Mouse (Mus musculus) CD4-positive, CD25-positive, alpha-beta regulatory T cell, adult 4 months (primary cell): ENCODE measurements around the gene Wwc2. TPM values are rescaled to one million over a fixed set of nuclear protein-coding genes. Genes with fewer than 3 reads are reported as not detected.
"Not testable (repeated sequence)": the region's sequence is repeated elsewhere in the genome, so short reads cannot be mapped to it uniquely, and the experiment has no call there.

ENCODE experiments used
- ATAC-seq: one replicate; pipeline ENCODE4 v1.8.0; 2017
- polyA plus RNA-seq, 2 experiments: library from polyadenylated mRNA; unstranded; fragments of 100-300 nt; shearing (Covaris generic); gene quantifications; one replicate each; pipeline ENCODE4 v1.2.1; 2017

The Wwc2 gene
- polyA plus RNA-seq, 2 experiments from 2014 or later, result 0.24 to 0.31 TPM

- ATAC-seq, result no peak
Observed at GRCm38 (mm10) chr8:47843651-47844050, 147.1 kb downstream of the Wwc2 start.

- no peak for ATAC-seq
Observed at GRCm38 (mm10) chr8:47843063-47843462, 147.7 kb downstream of the Wwc2 start.

DNA sequence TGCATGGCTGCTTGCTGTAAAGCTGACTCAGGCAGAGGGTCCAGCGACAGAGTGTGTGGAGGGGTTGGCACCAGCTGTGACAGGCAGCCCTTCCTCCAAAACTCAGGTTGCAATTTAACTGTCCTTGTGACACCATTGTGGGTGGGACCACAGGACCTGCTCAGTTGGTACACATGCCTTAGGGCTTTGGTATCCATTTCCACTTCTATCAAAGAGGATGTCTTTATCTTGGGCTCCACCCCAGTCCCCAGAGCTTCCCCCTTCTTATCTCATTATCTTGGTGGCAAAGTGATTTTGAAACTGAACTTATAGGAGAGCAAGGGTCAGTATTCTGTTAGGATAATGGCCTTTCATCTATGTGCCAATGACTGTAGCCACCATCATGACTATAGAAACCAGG lies 156.8 kb downstream of the Wwc2 start:
- ATAC-seq, result no peak

- ATAC-seq, result no peak
Observed at GRCm38 (mm10) chr8:47832616-47833015, 158.1 kb downstream of the Wwc2 start.

DNA sequence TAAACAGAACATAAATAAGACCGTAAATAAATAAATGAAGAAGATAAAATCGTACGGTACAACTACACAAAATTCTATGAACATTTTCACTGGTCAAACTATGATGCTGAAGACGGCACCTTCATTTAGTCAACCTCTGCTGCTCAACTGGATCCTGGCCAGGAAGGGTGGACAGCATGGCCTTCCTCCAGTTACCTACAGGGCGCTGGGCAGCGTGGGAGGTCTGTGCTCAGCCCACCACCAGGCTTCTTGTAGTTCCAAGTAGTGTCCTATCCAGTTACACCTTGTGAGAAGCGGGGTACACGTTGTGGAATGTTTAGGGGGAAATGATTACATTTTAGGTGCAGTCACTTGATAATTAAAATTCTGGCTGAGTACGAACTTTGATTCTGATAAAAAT lies 163.8 kb downstream of the Wwc2 start:
- ATAC-seq, result no peak

GRCm38 (mm10) chr8:47825596-47825995 lies 165.1 kb downstream of the Wwc2 start:
- no peak for ATAC-seq

DNA sequence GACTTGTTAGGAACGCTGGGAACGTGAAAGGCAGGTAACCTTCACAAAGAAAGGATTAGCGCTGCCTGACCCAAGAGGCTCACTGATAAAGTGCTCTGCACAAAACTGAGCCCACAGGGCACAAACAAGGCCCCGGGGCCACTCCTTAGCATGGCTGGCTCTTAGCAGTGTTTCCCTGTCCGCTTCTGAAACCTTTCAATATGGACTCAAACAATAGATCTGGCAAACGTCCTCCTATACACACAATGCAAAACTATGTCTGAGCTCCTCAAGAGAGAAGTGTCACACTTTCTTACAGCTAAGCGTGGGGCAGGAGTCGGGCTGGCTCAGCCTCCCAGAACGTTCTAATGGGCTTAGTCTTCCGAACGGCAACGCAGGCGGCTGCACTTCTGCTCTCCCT lies 166.5 kb downstream of the Wwc2 start, which contains the start of gene Cldn22:
Cldn22 (plus strand) TSS at position 301 of the 400 bp plus-strand sequence.
- ATAC-seq, result no peak

DNA sequence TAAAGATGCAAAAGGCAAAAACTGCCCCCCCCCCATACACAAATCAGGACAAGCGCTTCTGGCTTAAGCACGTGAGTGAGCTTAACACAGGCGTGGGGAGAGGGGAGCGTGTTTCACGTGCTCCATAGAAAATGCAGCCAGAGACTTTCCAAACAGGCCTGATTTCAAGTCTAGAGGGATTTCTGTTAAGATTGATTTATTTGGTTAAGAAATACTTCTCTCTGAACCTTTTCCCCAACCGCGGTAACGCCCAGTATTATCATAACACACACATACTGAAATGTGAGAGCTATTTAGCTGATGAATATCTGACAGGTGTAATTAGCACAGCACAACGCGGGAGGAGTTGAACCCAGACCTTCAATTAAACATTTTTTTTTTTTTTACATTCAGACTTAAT lies 166.9 kb downstream of the Wwc2 start:
- ATAC-seq, result no peak

GRCm38 (mm10) chr8:47822541-47822940 lies 168.2 kb downstream of the Wwc2 start:
- ATAC-seq, result not testable (repeated sequence)

DNA sequence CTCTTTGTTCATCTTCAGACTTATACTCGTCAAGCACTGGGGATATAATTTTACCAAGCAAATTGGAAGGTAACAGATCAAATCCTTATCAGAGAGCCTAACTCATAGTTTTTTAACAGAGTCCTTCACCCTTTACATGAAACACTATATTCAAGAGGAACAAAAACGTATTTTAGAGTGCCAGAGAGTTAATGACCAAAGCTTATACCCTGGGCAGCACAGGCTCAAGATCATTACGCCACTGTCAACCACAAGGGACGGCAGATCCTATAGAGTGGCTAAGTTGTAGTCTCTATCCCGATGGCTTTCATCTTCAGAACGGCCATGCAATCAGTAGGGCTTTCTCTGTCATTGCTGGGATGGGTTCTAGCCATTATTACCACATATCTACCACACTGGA lies 168.9 kb downstream of the Wwc2 start, which contains the start of gene Cldn24:
Cldn24 (plus strand) TSS at position 301 of the 400 bp plus-strand sequence.
- no peak for ATAC-seq

GRCm38 (mm10) chr8:47820914-47821772 lies 169.6 kb downstream of the Wwc2 start:
- no peak for ATAC-seq

DNA sequence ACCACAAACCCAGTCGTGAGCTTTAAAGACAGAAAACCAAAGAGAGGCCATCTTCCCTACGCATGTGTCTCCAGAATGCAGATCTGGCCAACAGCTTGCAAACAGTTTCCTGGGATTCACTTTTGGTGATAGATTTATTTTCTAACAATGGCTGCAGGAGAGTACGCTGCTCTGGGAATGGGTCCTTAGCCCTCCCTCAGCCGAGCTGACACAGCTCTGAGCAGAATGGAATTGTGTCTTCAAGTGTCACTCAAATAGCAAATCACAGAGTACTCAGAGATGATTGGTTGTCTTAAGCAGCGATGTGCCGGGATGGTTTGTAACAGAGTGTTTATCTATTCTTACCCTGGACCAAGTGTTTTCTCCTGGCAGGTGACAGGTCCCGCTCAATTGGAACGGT lies 171.7 kb downstream of the Wwc2 start:
- no peak for ATAC-seq

- ATAC-seq, result no peak
Observed at GRCm38 (mm10) chr8:47811221-47811620, 179.5 kb downstream of the Wwc2 start.

- no peak for ATAC-seq
Observed at GRCm38 (mm10) chr8:47810666-47811015, 180.1 kb downstream of the Wwc2 start.

GRCm38 (mm10) chr8:47809970-47810665 lies 180.6 kb downstream of the Wwc2 start:
- ATAC-seq, result no peak

- no peak for ATAC-seq
Observed at GRCm38 (mm10) chr8:47804262-47804661, 186.5 kb downstream of the Wwc2 start.

DNA sequence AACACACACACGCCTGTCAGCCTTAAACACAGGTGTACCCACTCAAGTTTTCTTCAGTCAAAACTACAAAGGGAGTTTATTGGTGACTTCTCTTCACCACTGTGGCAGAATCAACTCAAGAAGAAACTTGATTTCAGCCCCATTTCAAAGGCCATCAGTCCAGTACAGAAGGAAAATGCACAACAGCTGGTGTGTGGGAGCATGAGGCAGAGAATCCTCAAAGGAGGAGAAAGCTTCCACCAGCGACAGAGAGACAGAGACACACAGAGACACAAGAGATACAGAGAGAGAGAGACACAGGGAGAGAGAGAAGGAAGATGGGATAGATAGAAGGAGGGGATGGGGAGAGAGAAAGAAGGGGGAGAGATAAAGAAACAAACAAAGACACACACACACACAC lies 188.4 kb downstream of the Wwc2 start:
- no peak for ATAC-seq

GRCm38 (mm10) chr8:47799438-47799837 lies 191.3 kb downstream of the Wwc2 start:
- ATAC-seq, result no peak

DNA sequence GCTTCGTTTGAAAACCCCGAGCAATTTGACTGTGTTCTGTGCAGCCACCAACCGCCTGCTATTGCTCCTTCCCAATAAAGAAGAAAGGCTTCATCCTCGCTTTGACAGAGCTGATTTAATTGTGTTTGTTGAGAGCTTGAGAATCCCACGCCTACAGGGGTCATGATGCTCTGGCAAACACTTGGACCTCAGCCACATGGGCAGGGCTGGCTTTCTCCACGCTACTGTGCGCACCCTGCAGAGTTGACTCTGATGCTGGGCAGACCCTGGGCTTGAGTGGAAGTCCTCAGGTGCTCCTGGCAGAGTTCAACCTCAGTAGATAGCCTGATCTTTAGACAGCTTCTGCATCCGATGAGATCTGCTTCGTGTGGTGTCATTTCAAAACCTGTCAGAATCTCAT lies 198.7 kb downstream of the Wwc2 start:
- no peak for ATAC-seq

DNA sequence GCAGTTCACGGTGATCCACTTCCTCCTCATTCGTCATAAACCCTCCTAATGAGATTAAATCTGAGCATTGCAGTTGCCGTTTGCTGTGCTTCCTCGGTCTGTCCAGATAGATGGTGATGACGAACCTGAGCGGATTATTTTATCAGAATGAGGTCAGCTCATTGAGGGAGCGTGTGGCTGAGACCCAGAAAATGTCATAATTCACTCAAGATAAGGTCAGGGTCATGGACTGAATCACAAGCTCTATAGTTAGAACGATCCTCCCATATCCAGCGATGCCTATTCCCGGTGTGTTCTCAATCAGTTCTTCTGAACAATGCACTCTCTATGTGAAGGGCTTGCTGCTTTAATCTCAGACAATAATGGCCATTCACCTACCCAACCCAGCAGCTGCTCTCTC lies 203.0 kb downstream of the Wwc2 start:
- ATAC-seq, result no peak

GRCm38 (mm10) chr8:47786323-47786722 lies 204.4 kb downstream of the Wwc2 start:
- ATAC-seq, result no peak

GRCm38 (mm10) chr8:47784436-47784835 lies 206.3 kb downstream of the Wwc2 start:
- ATAC-seq, result no peak

DNA sequence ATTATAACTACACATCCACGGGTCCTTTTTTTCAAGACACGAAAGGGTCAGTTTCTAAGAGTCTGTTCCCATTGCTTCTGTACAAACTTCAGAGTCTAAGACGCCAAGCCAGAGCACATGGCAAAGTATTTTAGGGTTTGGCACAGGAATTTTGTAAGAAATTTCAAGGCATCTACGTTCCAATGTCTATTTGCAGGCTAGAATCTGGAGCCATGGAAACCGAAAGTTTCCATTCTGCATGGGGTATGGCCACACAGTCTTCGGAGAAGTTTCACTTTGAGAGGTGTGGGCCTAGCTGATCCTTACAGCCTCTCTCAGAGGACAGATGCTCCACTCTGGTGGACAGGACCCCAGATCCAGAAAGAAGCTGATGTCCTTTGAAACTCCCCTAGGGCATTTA lies 206.8 kb downstream of the Wwc2 start:
- no peak for ATAC-seq

GRCm38 (mm10) chr8:47783544-47783943 lies 207.2 kb downstream of the Wwc2 start:
- ATAC-seq, result no peak
